Mouse (Mus musculus) midbrain, postnatal 0 days (tissue): Measurements from ENCODE around the gene Ppfia4. TPM values are rescaled to one million over a fixed set of nuclear protein-coding genes. Genes with fewer than 3 reads are reported as not detected.

ENCODE experiments used
- ATAC-seq: fragments of 200-750 bp; cut with Nextera tagmentation; 2 replicates; pipeline ENCODE4 v1.8.0; 2017; ENCODE audit warnings: moderate number of reproducible peaks, mild to moderate bottlenecking, moderate TSS enrichment, moderate library complexity; ENCODE audit not compliant: low FRiP score
- DNase-seq: peaks from one replicate; pipeline ENCODE4 v3.0.0-alpha.2; 2015; ENCODE audit warnings: low spot score
- H3K27ac ChIP-seq: fragments of 300-500 bp; sonication (generic); 2 replicates; pipeline ENCODE4 v1.5.1; 2014; ENCODE audit warnings: low read depth, mild to moderate bottlenecking, low read length, mixed read lengths
- H3K27me3 ChIP-seq: fragments of 300-500 bp; sonication (generic); 2 replicates; pipeline ENCODE4 v1.6.1; 2014; ENCODE audit warnings: low read length, control low read depth, mixed read lengths; ENCODE audit not compliant: insufficient read depth
- H3K36me3 ChIP-seq: fragments of 300-500 bp; sonication (generic); 2 replicates; pipeline ENCODE4 v1.6.1; 2014; ENCODE audit warnings: low read length, control low read depth, mixed read lengths; ENCODE audit not compliant: insufficient read depth
- H3K4me1 ChIP-seq: fragments of 300-500 bp; sonication (generic); 2 replicates; pipeline ENCODE4 v1.6.1; 2014; ENCODE audit warnings: mild to moderate bottlenecking, control low read depth, antibody characterized with exemption, low read length, mixed read lengths; ENCODE audit not compliant: insufficient read depth
- H3K4me2 ChIP-seq: fragments of 300-500 bp; sonication (generic); 2 replicates; pipeline ENCODE4 v1.6.1; 2014; ENCODE audit warnings: low read depth, mild to moderate bottlenecking, low read length, mixed read lengths; ENCODE audit not compliant: poor library complexity, severe bottlenecking
- H3K4me3 ChIP-seq: fragments of 300-500 bp; sonication (generic); 2 replicates; pipeline ENCODE4 v1.5.1; 2014; ENCODE audit warnings: low read depth, mild to moderate bottlenecking, low read length, moderate library complexity
- H3K9ac ChIP-seq: fragments of 300-500 bp; sonication (generic); replicated peaks from 2 replicates; pipeline ENCODE4 v1.6.1; 2014; ENCODE audit warnings: mild to moderate bottlenecking, low read length, moderate library complexity, mixed read lengths; ENCODE audit not compliant: poor library complexity, severe bottlenecking
- H3K9me3 ChIP-seq: fragments of 300-500 bp; sonication (generic); 2 replicates; pipeline ENCODE4 v1.6.1; 2016; ENCODE audit warnings: low read length, control low read depth
- CTCF ChIP-seq: IDR thresholded peaks from 2 replicates; pipeline ENCODE4 v1.5.1; 2016; ENCODE audit warnings: antibody characterized with exemption, mild to moderate bottlenecking
- WGBS: fragments of 180-500 bp; shearing (Covaris S2); extraction: QIAGEN DNeasy Blood & Tissue Kit; methylation state at CpG from one replicate; pipeline ENCODE4 v1.1.7; 2014; 5-methylcytosine and 5-hydroxymethylcytosine counted together
- polyA plus RNA-seq: library from polyadenylated mRNA; unstranded; fragments of >200 nt; fragmentation: Nextera tagmentation; extraction: Ambion mirVana; gene quantifications from 2 replicates; pipeline ENCODE4 v1.2.1, GENCODE M21; 2015
- total RNA-seq: library from RNA; depleted of rRNA; stranded (reverse); fragments of >200 nt; gene quantifications from 2 replicates; pipeline ENCODE4 v1.2.3, GENCODE M21; 2014

Ppfia4 gene
- total and polyA plus RNA-seq, 2 experiments from 2014 or later: 28.7 to 42.0 TPM

- ATAC-seq (no peak), DNase-seq (no peak)
- Histone ChIP-seq H3K27me3 (no peaks in the 10 kb centered on the region), H3K4me2 (no peak overlapping the region), H3K36me3 (peaks cover 42% of the 10 kb centered on the region), H3K9ac (no peak overlapping the region), H3K4me3 (no peak overlapping the region), H3K9me3 (no peaks in the 10 kb centered on the region), H3K4me1 (no peaks in the 10 kb centered on the region), H3K27ac (no peak overlapping the region)
- 89% methylated on average over 9 of the region's 9 CpGs for WGBS
- TF ChIP-seq CTCF: no peak
Observed at GRCm38 (mm10) chr1:134347791-134348190, 15.1 kb upstream of the Ppfia4 start.

- Histone ChIP-seq H3K27ac (peak overlapping the region; percentile 84), H3K4me3 (peak overlapping the region; percentile 66), H3K36me3 (peaks cover 24% of the 10 kb centered on the region), H3K4me1 (no peaks in the 10 kb centered on the region), H3K9me3 (no peaks in the 10 kb centered on the region), H3K4me2 (peak overlapping the region; percentile 78), H3K27me3 (no peaks in the 10 kb centered on the region), H3K9ac (no peak overlapping the region)
- 76% methylated on average over 4 of the region's 4 CpGs for WGBS
- no peak for TF ChIP-seq CTCF
- DNase-seq (no peak), ATAC-seq (no peak)
Observed at GRCm38 (mm10) chr1:134345075-134345474, 12.3 kb upstream of the Ppfia4 start.

GRCm38 (mm10) chr1:134344005-134344950 lies 11.6 kb upstream of the Ppfia4 start:
- Histone ChIP-seq H3K9me3 (no peaks in the 10 kb centered on the region), H3K4me3 (peak overlapping the region; percentile 66)

GRCm38 (mm10) chr1:134343567-134343966 lies 10.8 kb upstream of the Ppfia4 start:
- peak overlapping the region; percentile 84 for H3K27ac ChIP-seq

More at GRCm38 (mm10) chr1:134344005-134344950, 11.6 kb upstream of the Ppfia4 start:
- Histone ChIP-seq H3K4me1 (no peaks in the 10 kb centered on the region), H3K36me3 (peaks cover 17% of the 10 kb centered on the region), H3K4me2 (peak overlapping the region; percentile 78), H3K27me3 (no peaks in the 10 kb centered on the region), H3K9ac (peak overlapping the region; percentile 87), H3K27ac (peak overlapping the region; percentile 84)
- TF ChIP-seq CTCF: no peak
- DNase-seq (peak; percentile 95), ATAC-seq (peak; percentile 94)
- under 1% methylated on average over 54 of the region's 54 CpGs for WGBS

GRCm38 (mm10) chr1:134342781-134343310 lies 10.1 kb upstream of the Ppfia4 start:
- DNase-seq (no peak), ATAC-seq (no peak)
- Histone ChIP-seq H3K36me3 (peaks cover 14% of the 10 kb centered on the region), H3K4me2 (peak overlapping the region; percentile 78), H3K9ac (peak overlapping the region; percentile 87; the same call in 1 of the 2 replicates), H3K27ac (no peak overlapping the region), H3K9me3 (no peaks in the 10 kb centered on the region), H3K4me3 (peak overlapping the region; percentile 66), H3K4me1 (no peaks in the 10 kb centered on the region), H3K27me3 (no peaks in the 10 kb centered on the region)
- TF ChIP-seq CTCF: no peak
- 69% methylated on average over 8 of the region's 8 CpGs for WGBS

More at GRCm38 (mm10) chr1:134343567-134343966, 10.8 kb upstream of the Ppfia4 start:
- 0% methylated on average over 2 of the region's 2 CpGs for WGBS
- ATAC-seq (peak; percentile 45), DNase-seq (peak; percentile 65)
- TF ChIP-seq CTCF: peak; percentile 21; the same call in 1 of the 2 replicates
- Histone ChIP-seq H3K4me2 (peak overlapping the region; percentile 78), H3K36me3 (peaks cover 17% of the 10 kb centered on the region), H3K9ac (peak overlapping the region; percentile 87), H3K4me1 (no peaks in the 10 kb centered on the region), H3K27me3 (no peaks in the 10 kb centered on the region), H3K9me3 (no peaks in the 10 kb centered on the region), H3K4me3 (peak overlapping the region; percentile 66)

- H3K4me3 ChIP-seq: no peak overlapping the region
- WGBS: 79% methylated on average over 2 of the region's 2 CpGs
Observed at GRCm38 (mm10) chr1:134342278-134342664, 9.5 kb upstream of the Ppfia4 start.

More at GRCm38 (mm10) chr1:134342278-134342664, 9.5 kb upstream of the Ppfia4 start:
- peak overlapping the region; percentile 78 for H3K4me2 ChIP-seq
- H3K27ac ChIP-seq: no peak overlapping the region
- no peak for TF ChIP-seq CTCF
- H3K36me3 ChIP-seq: peaks cover 10% of the 10 kb centered on the region
- no peaks in the 10 kb centered on the region for H3K27me3 ChIP-seq
- ATAC-seq (no peak), DNase-seq (no peak)
- H3K4me1 ChIP-seq: no peaks in the 10 kb centered on the region
- peak overlapping the region; percentile 87; the same call in 1 of the 2 replicates for H3K9ac ChIP-seq
- no peaks in the 10 kb centered on the region for H3K9me3 ChIP-seq
